Comparison of ENCODE assay signal across 14 mouse cellular contexts in genomic region chr13:46884898-46885758, GRCm38 (mm10). TPM values are rescaled to one million over a fixed set of nuclear protein-coding genes. Genes with fewer than 3 reads are reported as not detected.
A peak's percentile ranks its signal among the peaks of the same experiment; 100 is the strongest.
DNase-seq lines count a peak whose midpoint lies in the region; ATAC-seq lines count a peak whose summit lies in the region.
"Had no signal": no experiment of that assay in that cellular context is flagged by ENCODE, and none has a peak within 500 bp of the region (broad histone marks: within the 10 kb centered on the region; RNA-seq: fewer than 3 reads in every experiment).

No protein-coding gene starts in this region.

- H3K4me1 ChIP-seq in brown adipose tissue, adult 24 weeks (ENCODE audit: control insufficient read depth, insufficient read depth, insufficient read length, low read length), result peaks cover 32% of the 10 kb centered on the region
- H3K4me1 ChIP-seq in heart, embryonic 10.5 days, result peaks cover 74% of the 10 kb centered on the region
- H3K4me1 ChIP-seq in midbrain, embryonic 10.5 days, result peaks cover 5% of the 10 kb centered on the region; the same call in 1 of the 2 replicates
- H3K4me1 ChIP-seq in forebrain, embryonic 16.5 days (replicated peaks; ENCODE audit: control insufficient read depth, insufficient read depth, low read length), result peaks cover 6% of the 10 kb centered on the region
- H3K4me1 ChIP-seq: neural tube, embryonic 12.5 days had no signal

- no peaks in the 10 kb centered on the region for H3K27me3 ChIP-seq in heart, embryonic 10.5 days (ENCODE audit: insufficient read depth, poor library complexity, severe bottlenecking)
- H3K27me3 ChIP-seq in midbrain, embryonic 10.5 days (ENCODE audit: low read depth, poor library complexity, severe bottlenecking), result no peaks in the 10 kb centered on the region
- no peaks in the 10 kb centered on the region for H3K27me3 ChIP-seq in forebrain, embryonic 16.5 days (replicated peaks; ENCODE audit: control insufficient read depth, insufficient read depth, low read length)
- H3K27me3 ChIP-seq: neural tube, embryonic 12.5 days had no signal

- intact Hi-C loops in left cerebral cortex, postnatal 10 days (cut with DNase I), result no loop called here

- WGBS in heart, embryonic 10.5 days, result 66% methylated on average over 26 of the region's 26 CpGs
- WGBS in midbrain, embryonic 10.5 days, result 90% methylated on average over 26 of the region's 26 CpGs
- 82% methylated on average over 26 of the region's 26 CpGs for WGBS in forebrain, embryonic 16.5 days

- H3K4me3 ChIP-seq in brown adipose tissue, adult 24 weeks (ENCODE audit: insufficient read depth, low read depth, low read length), result no peak overlapping the region
- H3K4me3 ChIP-seq in heart, embryonic 10.5 days, result no peak overlapping the region
- H3K4me3 ChIP-seq in midbrain, embryonic 10.5 days, result no peak overlapping the region
- H3K4me3 ChIP-seq in forebrain, embryonic 16.5 days (replicated peaks; ENCODE audit: low read length), result no peak overlapping the region
- H3K4me3 ChIP-seq: embryonic facial prominence, embryonic 10.5 days; forebrain, embryonic 10.5 days; neural tube, embryonic 12.5 days had no signal

- ATAC-seq in forebrain, embryonic 16.5 days, result no peak

- no peak overlapping the region for H3K4me2 ChIP-seq in forebrain, embryonic 16.5 days (ENCODE audit: low read length)
- H3K4me2 ChIP-seq: midbrain, embryonic 11.5 days; neural tube, embryonic 12.5 days had no signal

- peak; percentile 24 for DNase-seq in kidney, adult 9 months
- no peak for DNase-seq in kidney, adult 8-10 months
- peak; percentile 80 for DNase-seq in heart, embryonic 10.5 days (ENCODE audit: low spot score)
- DNase-seq in kidney, postnatal 36 days, result peak; percentile 21 to 30
- no peak for DNase-seq in midbrain, embryonic 10.5 days (ENCODE audit: low spot score)
- DNase-seq in left cerebral cortex, postnatal 10 days (ENCODE audit: extremely low spot score in 1 of 2, low spot score in 2 of 2), result no peak
- DNase-seq: cerebellum, adult 8-10 months; right cerebral cortex, postnatal 14 days had no signal

- no peak overlapping the region for H3K9ac ChIP-seq in forebrain, embryonic 16.5 days (replicated peaks; ENCODE audit: low read depth, low read length)
- H3K9ac ChIP-seq: neural tube, embryonic 12.5 days had no signal

- H3K36me3 ChIP-seq in heart, embryonic 10.5 days, result no peaks in the 10 kb centered on the region
- peaks cover 11% of the 10 kb centered on the region; the same call in 1 of the 2 replicates for H3K36me3 ChIP-seq in midbrain, embryonic 10.5 days
- H3K36me3 ChIP-seq in forebrain, embryonic 16.5 days (ENCODE audit: control insufficient read depth, insufficient read depth), result no peaks in the 10 kb centered on the region
- H3K36me3 ChIP-seq: forebrain, embryonic 10.5 days; neural tube, embryonic 12.5 days had no signal

- peak overlapping the region; percentile 52 for H3K27ac ChIP-seq in brown adipose tissue, adult 24 weeks (replicated peaks; ENCODE audit: low read depth, low read length)
- H3K27ac ChIP-seq in heart, embryonic 10.5 days, result peak overlapping the region; percentile 77
- H3K27ac ChIP-seq in midbrain, embryonic 10.5 days (replicated peaks), result no peak overlapping the region
- H3K27ac ChIP-seq in forebrain, embryonic 16.5 days (ENCODE audit: low read length), result no peak overlapping the region
- H3K27ac ChIP-seq: embryonic facial prominence, embryonic 10.5 days; forebrain, embryonic 10.5 days; neural tube, embryonic 12.5 days had no signal

- H3K9me3 ChIP-seq in heart, embryonic 10.5 days, result no peaks in the 10 kb centered on the region
- no peaks in the 10 kb centered on the region for H3K9me3 ChIP-seq in midbrain, embryonic 10.5 days (replicated peaks)
- H3K9me3 ChIP-seq in forebrain, embryonic 16.5 days (ENCODE audit: control insufficient read depth, low read length), result no peaks in the 10 kb centered on the region
- H3K9me3 ChIP-seq: embryonic facial prominence, embryonic 10.5 days; forebrain, embryonic 10.5 days; neural tube, embryonic 12.5 days had no signal

RNA-seq across cellular contexts. Expression of gene Kif13a, which starts 44.5 kb away (rescaled TPM):
- polyA plus RNA-seq in brown adipose tissue, adult 24 weeks (2012; ENCODE audit: insufficient read depth, insufficient read length, missing spikeins), result 8.9 and 15.1 TPM in 2 replicates
- 29.1 and 46.4 TPM in 2 replicates for polyA plus RNA-seq in heart, embryonic 10.5 days (2016; fragmentation: Nextera tagmentation; extraction: Ambion mirVana)
- polyA plus RNA-seq in midbrain, embryonic 10.5 days (2016; fragmentation: Nextera tagmentation; extraction: Ambion mirVana), result 9.1 and 11.4 TPM in 2 replicates
- polyA plus RNA-seq in forebrain, embryonic 16.5 days (2015; fragmentation: Nextera tagmentation; extraction: Ambion mirVana), result 5.3 and 7.0 TPM in 2 replicates
- total RNA-seq in left cerebral cortex, postnatal 10 days (2021), result 10 to 100 TPM; 29.3 to 33.4 TPM

Comparison
In these comparisons a context has a peak if more than half of its experiments do, and no peak if none do; other contexts are left out.
1. DNase-seq: peak in kidney, adult 9 months (single experiment), heart, embryonic 10.5 days (single experiment) and kidney, postnatal 36 days (2 of 2); none in kidney, adult 8-10 months (0 of 2), midbrain, embryonic 10.5 days (single experiment) and left cerebral cortex, postnatal 10 days (0 of 2).
2. H3K27ac ChIP-seq: peak in brown adipose tissue, adult 24 weeks (single experiment) and heart, embryonic 10.5 days (single experiment); none in midbrain, embryonic 10.5 days (single experiment) and forebrain, embryonic 16.5 days (single experiment).